Mouse (Mus musculus) adrenal gland (tissue): ENCODE results near the gene Zfp1.

Source experiments
- intact Hi-C: fragments of 180-260 bp; cut with DNase I; formaldehyde crosslinking; loops from one replicate; pipeline ENCODE4 v1.15.1; 2025
- long read RNA-seq, 2 experiments: library from polyadenylated mRNA; unstranded; transcript quantifications; one replicate each; pipeline ENCODE4 v2.0.0; 2020; ENCODE audit warnings: borderline replicate concordance in 1 of 2; ENCODE audit not compliant: insufficient replicate concordance in 1 of 2

Gene Zfp1
- long read RNA-seq, experiment 1, transcript Zfp1-201 (4 exons, 1,811 nt) = major isoform, 5 of 10 reads
- long read RNA-seq, experiment 1, partial matches to known transcripts = 1 of 10 reads
- long read RNA-seq, experiment 1, other reads (novel, unspliced or antisense) = 4 of 10 reads
- long read RNA-seq, experiment 2, transcript Zfp1-201 (4 exons, 1,811 nt) = major isoform, 8 of 13 reads
- long read RNA-seq, experiment 2, partial matches to known transcripts = 1 of 13 reads
- long read RNA-seq, experiment 2, other reads (novel, unspliced or antisense) = 3 of 13 reads

DNA sequence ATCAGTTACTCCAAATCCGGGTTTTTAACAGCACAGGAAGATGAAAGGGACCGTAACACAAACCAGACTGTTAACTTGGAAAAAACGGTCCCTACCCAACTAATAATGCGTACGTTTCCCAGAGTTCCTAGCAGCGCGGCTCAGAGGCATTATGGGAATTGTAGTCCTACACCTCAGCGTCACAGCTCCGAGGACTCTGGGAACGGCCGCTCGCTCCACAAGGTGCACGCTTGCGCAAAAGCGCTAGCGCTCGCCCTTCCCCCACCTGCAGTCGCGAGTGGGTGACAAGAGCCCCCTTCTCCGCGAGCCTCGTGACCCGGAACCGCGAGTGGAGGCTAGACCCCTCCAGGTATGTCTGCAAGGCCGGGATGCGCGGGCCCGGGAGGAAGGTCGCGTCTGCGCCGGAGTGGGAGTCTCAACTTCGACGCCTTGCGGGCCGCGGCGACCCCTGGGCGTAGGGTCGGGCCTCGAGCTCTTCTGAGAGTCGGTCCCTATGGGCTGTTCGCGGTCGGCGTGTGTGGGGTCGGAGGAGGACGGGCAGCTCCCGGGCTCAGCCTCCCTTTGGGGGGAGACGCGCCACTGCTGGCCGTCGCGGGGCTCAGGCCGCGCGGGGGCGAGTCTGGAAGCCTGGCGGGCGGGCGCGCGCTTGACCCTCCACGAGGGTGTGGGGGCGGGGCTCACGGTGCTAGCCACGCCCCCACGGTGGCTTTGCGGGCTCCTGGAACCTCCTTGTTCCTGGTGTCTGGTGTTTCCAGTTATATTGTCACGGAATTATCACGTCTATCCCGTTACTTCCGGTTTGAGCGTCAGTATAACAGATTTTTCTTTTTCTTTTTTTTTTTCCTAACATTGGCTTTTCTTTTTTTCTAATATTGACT, at the start of gene Zfp1:
Zfp1 (plus strand) TSS at position 138 of the 878 bp plus-strand sequence.
- intact Hi-C loops = loop anchor here (5.0 kb wide), 1 partner anchor 106 kb away; the partner anchor contains the start of gene Znrf1

DNA sequence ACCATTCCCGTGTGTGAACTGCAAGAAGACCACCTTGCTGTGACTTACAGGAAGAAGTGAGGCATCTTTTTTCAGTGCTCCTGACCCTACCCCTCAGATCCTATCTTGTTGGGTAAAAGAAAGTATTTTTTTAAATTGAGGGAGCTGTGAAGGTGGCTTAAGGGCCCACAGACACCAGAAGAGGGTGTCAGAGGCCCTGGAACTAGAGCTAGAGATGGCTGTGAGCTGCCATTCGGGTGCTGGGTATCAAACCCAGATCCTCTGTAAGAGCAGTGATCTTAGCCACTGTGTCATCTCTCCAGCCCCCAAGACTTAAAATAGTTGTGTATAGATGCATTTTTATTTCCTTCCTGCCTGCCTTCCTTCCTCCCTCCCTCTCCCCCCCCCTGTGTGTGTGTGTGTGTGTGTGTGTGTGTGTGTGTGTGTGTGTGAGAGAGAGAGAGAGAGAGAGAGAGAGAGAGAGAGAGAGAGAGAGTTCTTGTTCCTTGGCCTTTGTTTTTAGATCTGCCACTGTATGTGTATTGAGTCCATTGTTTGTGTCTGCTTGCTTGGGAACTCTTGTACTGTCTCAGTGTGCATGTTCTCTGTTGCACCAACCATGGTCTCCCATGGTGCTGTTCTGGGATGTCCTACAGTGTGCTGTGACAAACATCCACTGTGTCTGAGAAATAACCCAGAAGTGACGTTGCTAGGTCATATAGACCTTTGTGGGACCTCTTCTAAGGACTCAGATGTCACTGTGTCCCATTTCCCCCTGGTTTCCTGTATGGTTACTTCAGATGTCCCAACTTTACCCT, 49.0 kb upstream of the Zfp1 start:
- intact Hi-C loops = no loop called here

GRCm38 (mm10) chr8:111594951-111595350, 48.2 kb upstream of the Zfp1 start:
- intact Hi-C loops = no loop called here

GRCm38 (mm10) chr8:111595712-111596484, 47.3 kb upstream of the Zfp1 start:
- intact Hi-C loops = no loop called here

DNA sequence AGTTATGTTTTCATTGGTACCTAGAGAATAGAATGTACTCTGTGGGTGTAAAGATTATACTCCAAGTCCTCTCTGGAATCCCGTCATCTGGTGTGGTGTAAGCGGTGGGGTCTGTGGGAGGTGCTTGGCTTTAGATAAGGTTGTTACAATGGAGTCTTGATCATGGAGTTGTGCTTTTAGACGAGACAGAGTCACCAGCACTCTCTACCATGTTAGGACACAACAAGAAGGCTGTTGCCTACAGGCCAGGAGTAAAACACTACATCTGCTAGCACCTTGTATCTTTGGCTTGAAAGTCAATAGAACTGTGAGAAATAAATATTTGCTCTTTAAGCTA, 46.7 kb upstream of the Zfp1 start:
- intact Hi-C loops = no loop called here

DNA sequence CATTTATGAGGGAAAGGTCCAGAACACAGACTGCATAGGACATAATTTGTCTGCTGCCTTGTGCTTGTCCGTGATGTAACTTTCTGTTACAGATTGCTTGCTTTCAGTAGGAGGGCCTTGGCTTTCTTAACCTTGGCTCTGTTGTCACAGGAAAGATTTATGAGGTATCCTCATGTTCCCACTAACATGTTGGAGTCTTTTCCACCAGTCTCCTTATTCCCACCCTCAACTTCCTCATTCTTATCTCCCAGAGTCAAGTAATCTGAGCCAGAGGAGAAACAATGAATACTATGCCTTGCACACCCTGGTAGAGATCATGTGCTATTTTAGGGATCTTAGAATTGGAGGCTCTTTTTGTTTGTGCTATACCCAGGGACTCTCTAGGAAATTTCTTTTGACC, 45.9 kb upstream of the Zfp1 start:
- intact Hi-C loops = no loop called here

GRCm38 (mm10) chr8:111599707-111600444, 43.3 kb upstream of the Zfp1 start:
- intact Hi-C loops = loop anchor here (10.0 kb wide), 1 partner anchor 55 kb away; no protein-coding TSS in a partner anchor

DNA sequence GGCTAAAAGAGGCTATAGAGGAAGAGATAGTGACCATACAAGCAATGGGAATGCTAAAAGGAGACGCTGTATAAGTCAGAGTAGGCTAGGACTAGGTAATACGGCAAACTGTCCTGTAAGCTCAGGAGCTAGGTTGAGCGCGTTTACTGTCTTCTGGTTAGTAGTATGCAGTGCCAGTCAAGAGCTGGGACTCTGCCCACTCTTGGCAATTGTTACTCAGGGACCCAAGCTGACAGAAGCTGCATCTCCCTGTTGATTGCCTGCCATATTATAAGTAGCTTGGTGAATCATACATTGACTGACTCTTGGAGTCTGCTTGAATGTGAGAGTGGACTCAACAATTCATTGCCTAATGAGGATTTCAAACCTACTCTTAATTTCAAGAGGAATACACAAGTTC, 41.2 kb upstream of the Zfp1 start:
- intact Hi-C loops = loop anchor here (10.0 kb wide), 1 partner anchor 57 kb away; no protein-coding TSS in a partner anchor

- intact Hi-C loops = loop anchor here (10.0 kb wide), 1 partner anchor 60 kb away; no protein-coding TSS in a partner anchor
Observed at GRCm38 (mm10) chr8:111604986-111605385, 38.2 kb upstream of the Zfp1 start.

- intact Hi-C loops = loop anchor here (10.0 kb wide), 1 partner anchor 62 kb away; no protein-coding TSS in a partner anchor
Observed at GRCm38 (mm10) chr8:111606961-111607360, 36.2 kb upstream of the Zfp1 start.

DNA sequence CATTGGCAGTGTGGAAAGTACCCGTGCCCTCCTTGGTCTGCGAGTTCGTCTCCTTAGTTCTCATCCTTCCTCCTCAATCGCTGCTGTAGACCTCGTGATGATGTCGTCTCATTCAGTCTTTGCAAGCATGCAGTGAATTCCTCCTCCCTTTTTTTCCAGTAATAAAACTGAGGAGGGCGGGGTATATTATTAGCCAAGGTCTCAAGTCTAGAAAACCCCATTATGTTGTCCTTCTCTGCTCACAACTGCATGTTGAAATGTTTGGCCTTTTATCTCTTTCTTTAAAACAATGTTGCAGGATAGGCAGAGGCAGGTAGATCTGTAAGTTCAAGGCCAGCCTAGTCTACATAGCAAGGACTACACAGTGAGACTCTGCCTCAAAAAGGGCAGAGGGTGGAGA, 35.8 kb upstream of the Zfp1 start:
- intact Hi-C loops = loop anchor here (10.0 kb wide), 1 partner anchor 63 kb away; no protein-coding TSS in a partner anchor

DNA sequence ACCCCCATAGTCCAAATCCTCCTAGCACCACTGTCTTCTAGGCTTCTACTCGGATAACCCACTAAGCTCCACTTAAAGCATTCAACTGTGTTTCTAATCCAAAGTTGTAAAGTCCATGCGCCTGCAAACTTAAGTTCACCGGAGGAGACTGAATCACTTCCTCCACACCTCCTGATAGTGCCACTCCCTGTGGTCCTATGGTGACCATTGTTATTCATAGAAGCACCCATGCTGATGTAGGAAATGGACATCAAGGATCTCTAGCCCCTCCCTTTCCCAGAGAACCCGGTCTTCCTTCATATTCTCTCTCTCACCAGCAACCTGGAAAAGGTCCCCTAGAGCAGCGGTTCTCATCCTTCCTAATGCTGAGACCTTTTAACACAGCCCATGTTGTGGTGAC, 30.0 kb upstream of the Zfp1 start:
- intact Hi-C loops = no loop called here

GRCm38 (mm10) chr8:111614786-111615701, 28.2 kb upstream of the Zfp1 start:
- intact Hi-C loops = no loop called here

DNA sequence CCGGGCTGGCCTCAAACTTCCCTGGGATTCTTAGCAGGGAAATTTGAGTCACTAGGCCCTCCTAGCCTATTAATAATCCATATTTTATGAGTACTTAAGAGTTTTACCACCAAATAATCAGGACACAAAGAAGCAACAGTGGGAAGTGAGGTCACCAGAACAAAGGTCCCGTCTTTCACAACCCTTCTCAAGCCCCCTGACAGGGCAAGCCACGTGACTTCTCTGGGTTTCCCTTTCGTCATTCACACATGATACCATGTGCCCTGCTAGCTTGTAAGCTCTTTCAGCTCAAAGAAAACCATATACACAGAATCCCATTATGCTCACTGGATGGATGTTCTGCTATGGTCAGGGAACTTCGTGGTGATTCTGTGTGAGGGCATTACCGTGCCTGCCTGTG, 25.4 kb upstream of the Zfp1 start:
- intact Hi-C loops = no loop called here

DNA sequence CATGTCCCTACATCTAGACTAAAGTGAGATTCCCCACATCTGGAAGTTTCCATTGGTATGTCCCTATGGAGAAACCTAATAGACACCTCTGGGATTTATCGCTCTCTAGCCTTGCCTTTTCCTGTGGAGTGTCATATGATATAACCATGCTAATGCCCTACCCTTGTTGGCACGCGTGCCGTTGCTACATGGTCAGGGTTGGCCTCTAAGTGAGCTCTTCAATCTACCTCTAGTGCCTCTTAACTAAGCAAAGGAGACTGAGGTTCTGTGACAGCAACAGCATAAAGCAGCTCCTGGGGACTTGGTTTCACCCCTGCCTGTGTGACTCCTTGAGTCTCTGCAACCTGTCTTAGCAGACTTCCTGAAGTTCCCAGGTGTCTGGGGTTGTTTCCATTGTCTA, 24.9 kb upstream of the Zfp1 start:
- intact Hi-C loops = no loop called here

DNA sequence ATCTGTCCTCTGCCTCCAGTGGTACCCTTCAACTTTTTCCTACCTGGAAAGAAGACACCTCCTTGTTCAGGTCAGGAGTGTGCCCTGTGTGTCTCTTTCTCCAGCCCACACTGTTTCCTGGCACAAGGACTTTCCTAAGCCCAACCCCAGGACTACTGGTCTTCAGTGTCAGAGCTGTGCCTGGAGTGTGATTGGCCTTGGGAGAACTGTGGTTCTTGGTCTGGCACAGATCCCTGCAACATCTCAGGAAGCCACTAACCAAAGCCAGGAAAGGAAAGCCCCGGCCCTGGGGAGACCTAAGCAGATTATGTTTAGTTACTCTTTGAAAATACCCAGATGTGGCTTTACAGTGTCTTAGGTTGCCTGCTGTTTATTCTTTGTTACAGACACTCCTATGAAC, 23.3 kb upstream of the Zfp1 start:
- intact Hi-C loops = no loop called here

- intact Hi-C loops = no loop called here
Observed at GRCm38 (mm10) chr8:111622104-111622503, 21.1 kb upstream of the Zfp1 start.

GRCm38 (mm10) chr8:111622553-111622952, 20.6 kb upstream of the Zfp1 start:
- intact Hi-C loops = no loop called here
